ENCODE assay signal across 14 mouse cellular contexts in the genomic region with DNA sequence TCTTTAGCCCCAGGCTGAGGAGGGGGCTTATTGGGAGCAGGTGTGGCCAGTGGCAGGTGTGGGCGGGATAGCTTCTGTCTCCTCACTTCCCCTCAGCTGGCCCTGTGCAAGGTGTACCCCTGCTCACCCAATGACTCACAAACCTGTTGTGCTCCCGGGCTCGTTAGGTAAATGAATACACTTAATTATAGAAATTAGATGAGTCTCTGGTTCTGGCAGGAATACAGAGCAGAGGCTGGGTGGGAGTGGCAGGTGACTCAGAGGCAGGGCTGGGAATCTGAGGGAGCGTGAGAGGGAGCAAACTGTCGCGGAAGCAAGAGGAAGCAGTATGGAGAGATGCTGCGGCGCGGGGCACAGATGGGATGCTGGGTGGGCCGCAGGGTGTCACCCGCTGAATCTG. TPM values are rescaled to one million over a fixed set of nuclear protein-coding genes. Genes with fewer than 3 reads are reported as not detected.
DNase-seq lines count a peak whose midpoint lies in the region; TF ChIP-seq lines count a peak whose summit lies in the region.
"Had no signal": no experiment of that assay in that cellular context is flagged by ENCODE, and none has a peak within 500 bp of the region (broad histone marks: within the 10 kb centered on the region; RNA-seq: fewer than 3 reads in every experiment).

No protein-coding gene starts in this region.

- no peak for DNase-seq in gastrocnemius, adult 2 months
- DNase-seq in gastrocnemius, postnatal 14 days = no peak
- peak; percentile 29 for DNase-seq in Muller cell, postnatal 12 days (ENCODE audit: inconsistent ontology term)
- peak; percentile 80 to 88 for DNase-seq in layer of hippocampus, adult 18-20 months (ENCODE audit: low spot score in 2 of 2)
- peak; percentile 74 to 79 for DNase-seq in right cerebral cortex, postnatal 10 days (ENCODE audit: low spot score in 2 of 2)
- DNase-seq in cerebellum, postnatal 10 days = no peak
- no peak for DNase-seq in c-Kit-positive CD71-positive TER-119-positive erythroid progenitor cells, embryonic 14.5 days (ENCODE audit: low spot score)
- DNase-seq in thymus, adult 18-20 months = no peak
- DNase-seq: kidney, postnatal 10 days; liver; retina, postnatal 1 day had no signal

- TF ChIP-seq CTCF in gastrocnemius, adult 2 months (IDR thresholded peaks at IDR 0.05) = no peak

- peak overlapping the region; percentile 86 for H3K27ac ChIP-seq in gastrocnemius, adult 2 months
- H3K27ac ChIP-seq: forebrain, embryonic 12.5 days; midbrain, embryonic 10.5 days had no signal

- intact Hi-C loops in gastrocnemius, adult 2 months (cut with DNase I) = no loop called here
- intact Hi-C loops in gastrocnemius, postnatal 14 days (cut with DNase I; ENCODE audit: low total_unique reads) = no loop called here

- H3K4me3 ChIP-seq in gastrocnemius, adult 2 months = no peak overlapping the region
- H3K4me3 ChIP-seq: forebrain, embryonic 12.5 days; midbrain, embryonic 10.5 days had no signal

RNA-seq across cellular contexts. Expression of gene Kcnc4, which starts 17.2 kb away (rescaled TPM):
- total RNA-seq in gastrocnemius, adult 2 months (2021) = 10 to 100 TPM; 51.9 to 72.3 TPM
- total RNA-seq in gastrocnemius, postnatal 14 days (2021) = 10 to 100 TPM; 49.3 to 51.9 TPM
- total RNA-seq in layer of hippocampus, adult 18-20 months (2021) = 10 to 100 TPM; 59.7 to 70.6 TPM
- total RNA-seq: granulocyte monocyte progenitor cell, adult 5-6 weeks had no signal

Comparison
In these comparisons a context has a peak if more than half of its experiments do, and no peak if none do; other contexts are left out.
1. DNase-seq: peak in Muller cell, postnatal 12 days (single experiment), layer of hippocampus, adult 18-20 months (2 of 2) and right cerebral cortex, postnatal 10 days (2 of 2); none in gastrocnemius, adult 2 months (single experiment), gastrocnemius, postnatal 14 days (single experiment), cerebellum, postnatal 10 days (0 of 2), c-Kit-positive CD71-positive TER-119-positive erythroid progenitor cells, embryonic 14.5 days (single experiment) and thymus, adult 18-20 months (0 of 2).